Mouse (Mus musculus) gastrocnemius, adult 18-20 months (tissue): Measurements from ENCODE around the gene Cox6a1. TPM values are rescaled to one million over a fixed set of nuclear protein-coding genes. Genes with fewer than 3 reads are reported as not detected.
"Not testable (repeated sequence)": the region's sequence is repeated elsewhere in the genome, so short reads cannot be mapped to it uniquely, and the experiment has no call there.

Experiments used
- DNase-seq: peaks from one replicate; pipeline ENCODE4 v3.0.0; 2021; ENCODE audit warnings: low spot score
- long read RNA-seq, 2 experiments: library from polyadenylated mRNA; stranded (forward); transcript quantifications; one replicate each; pipeline ENCODE4 v2.0.0; 2021
- total RNA-seq, 2 experiments: library from RNA; stranded (reverse); gene quantifications; 2 replicates each; pipeline ENCODE4 v1.2.3; 2021

Cox6a1 gene
- 10 to 100 TPM; 42.5 to 67.7 TPM for total RNA-seq
- long read RNA-seq, experiment 1, transcript Cox6a1-201 (3 exons, 571 nt): major isoform, 41 of 43 reads
- long read RNA-seq, experiment 1, partial matches to known transcripts: 2 of 43 reads
- long read RNA-seq, experiment 1, other reads (novel, unspliced or antisense): 0 of 43 reads
- long read RNA-seq, experiment 2, transcript Cox6a1-201 (3 exons, 571 nt): major isoform, 32 of 35 reads
- long read RNA-seq, experiment 2, partial matches to known transcripts: 0 of 35 reads
- long read RNA-seq, experiment 2, other reads (novel, unspliced or antisense): 2 of 35 reads

- peak; percentile 98 for DNase-seq
These were observed at the start of gene Cox6a1 for GRCm38 (mm10) chr5:115348546-115349224. Gene Cox6a1 (minus strand): TSS chr5:115348981.

GRCm38 (mm10) chr5:115397839-115398780, 49.3 kb upstream of the Cox6a1 start:
- DNase-seq: no peak

GRCm38 (mm10) chr5:115396654-115397053, 47.9 kb upstream of the Cox6a1 start:
- DNase-seq: no peak

- DNase-seq: no peak
These were observed 46.1 kb upstream of the Cox6a1 start for GRCm38 (mm10) chr5:115394836-115395235.

GRCm38 (mm10) chr5:115394223-115394622, 45.4 kb upstream of the Cox6a1 start:
- DNase-seq: no peak

- no peak for DNase-seq
These were observed 44.2 kb upstream of the Cox6a1 start for GRCm38 (mm10) chr5:115392969-115393368.

GRCm38 (mm10) chr5:115391935-115392334, 43.2 kb upstream of the Cox6a1 start:
- no peak for DNase-seq

- DNase-seq: not testable (repeated sequence)
These were observed 30.1 kb upstream of the Cox6a1 start for GRCm38 (mm10) chr5:115378882-115379281.

- DNase-seq: no peak
These were observed 26.7 kb upstream of the Cox6a1 start for GRCm38 (mm10) chr5:115375436-115375835.

- no peak for DNase-seq
These were observed 25.5 kb upstream of the Cox6a1 start for GRCm38 (mm10) chr5:115374204-115374820.

GRCm38 (mm10) chr5:115373441-115374203, 24.8 kb upstream of the Cox6a1 start:
- DNase-seq: no peak

GRCm38 (mm10) chr5:115371736-115372135, 23.0 kb upstream of the Cox6a1 start:
- no peak for DNase-seq

GRCm38 (mm10) chr5:115364782-115365181, 16.0 kb upstream of the Cox6a1 start:
- DNase-seq: no peak

- no peak for DNase-seq
These were observed 14.3 kb upstream of the Cox6a1 start for GRCm38 (mm10) chr5:115362819-115363714.

GRCm38 (mm10) chr5:115362216-115362615, 13.4 kb upstream of the Cox6a1 start:
- DNase-seq: no peak

GRCm38 (mm10) chr5:115359851-115360372, 11.1 kb upstream of the Cox6a1 start:
- no peak for DNase-seq

GRCm38 (mm10) chr5:115359438-115359837, 10.7 kb upstream of the Cox6a1 start:
- no peak for DNase-seq

- peak; percentile 75 for DNase-seq
These were observed 10.1 kb upstream of the Cox6a1 start for GRCm38 (mm10) chr5:115358872-115359271.

GRCm38 (mm10) chr5:115355070-115355469, 6.3 kb upstream of the Cox6a1 start:
- DNase-seq: no peak
